Mouse (Mus musculus): ENCODE results near the gene Pisd. TPM values are rescaled to one million over a fixed set of nuclear protein-coding genes. Genes with fewer than 3 reads are reported as not detected.
"Not testable (repeated sequence)": the region's sequence is repeated elsewhere in the genome, so short reads cannot be mapped to it uniquely, and the experiment has no call there.

Pisd gene
- polyA plus RNA-seq, 1 experiment, result not detected

DNA sequence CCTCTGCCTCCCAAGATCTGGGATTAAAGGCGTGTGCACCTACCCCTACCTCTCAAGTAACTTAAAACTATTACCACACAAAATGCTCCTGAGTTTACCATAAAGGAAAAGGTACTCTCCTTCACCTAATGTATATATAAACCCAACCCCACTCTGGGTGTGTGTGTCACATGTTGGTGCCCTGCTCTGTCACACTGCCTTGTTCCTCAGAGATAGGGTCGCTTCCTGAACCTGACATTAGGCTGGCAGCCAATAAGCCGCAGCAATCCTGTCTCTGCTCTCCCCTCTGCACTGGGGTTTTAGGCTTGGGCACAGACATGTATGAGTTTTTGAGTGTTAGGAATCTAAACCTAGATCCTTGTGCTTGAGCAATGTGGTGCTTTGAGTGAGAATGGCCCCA lies 7.3 kb downstream of the Pisd start:
- 91% methylated on average over 3 of the region's 3 CpGs for WGBS
- no peak for TF ChIP-seq POLR2A (IDR thresholded peaks at IDR 0.05; ENCODE audit: insufficient read depth, low read depth, low read length)
- no peak for TF ChIP-seq CTCF (IDR thresholded peaks at IDR 0.05; ENCODE audit: insufficient read depth, low read depth, low read length)

GRCm38 (mm10) chr5:32772361-32772760 lies 13.1 kb downstream of the Pisd start:
- TF ChIP-seq CTCF (IDR thresholded peaks at IDR 0.05; ENCODE audit: insufficient read depth, low read depth, low read length) (no peak), POLR2A (IDR thresholded peaks at IDR 0.05; ENCODE audit: insufficient read depth, low read depth, low read length) (no peak)
- Histone ChIP-seq H3K27ac (ENCODE audit: insufficient read depth, low read depth, low read length) (no peak overlapping the region), H3K4me3 (ENCODE audit: insufficient read depth, low read depth, low read length) (no peak overlapping the region), H3K4me1 (ENCODE audit: control insufficient read depth, insufficient read depth, low read length) (no peaks in the 10 kb centered on the region; the same call in 1 of the 2 replicates)
- 32% methylated on average over 2 of the region's 2 CpGs for whole genome bisulfite sequencing

More for the DNA sequence above, 7.3 kb downstream of the Pisd start:
- Histone ChIP-seq H3K4me1 (ENCODE audit: control insufficient read depth, insufficient read depth, low read length) (no peaks in the 10 kb centered on the region), H3K4me3 (ENCODE audit: insufficient read depth, low read depth, low read length) (no peak overlapping the region), H3K27ac (ENCODE audit: insufficient read depth, low read depth, low read length) (no peak overlapping the region)

GRCm38 (mm10) chr5:32767636-32768373 lies 17.6 kb downstream of the Pisd start:
- no peak overlapping the region for H3K4me3 ChIP-seq (ENCODE audit: insufficient read depth, low read depth, low read length)
- TF ChIP-seq POLR2A (IDR thresholded peaks at IDR 0.05; ENCODE audit: insufficient read depth, low read depth, low read length) (no peak), CTCF (IDR thresholded peaks at IDR 0.05; ENCODE audit: insufficient read depth, low read depth, low read length) (no peak)
- 93% methylated on average over 4 of the region's 4 CpGs for WGBS
- H3K4me1 ChIP-seq (ENCODE audit: control insufficient read depth, insufficient read depth, low read length), result no peaks in the 10 kb centered on the region; the same call in 1 of the 2 replicates
- no peak overlapping the region for H3K27ac ChIP-seq (ENCODE audit: insufficient read depth, low read depth, low read length)

GRCm38 (mm10) chr5:32767004-32767403 lies 18.4 kb downstream of the Pisd start:
- Histone ChIP-seq H3K4me1 (ENCODE audit: control insufficient read depth, insufficient read depth, low read length) (no peaks in the 10 kb centered on the region; the same call in 1 of the 2 replicates), H3K4me3 (ENCODE audit: insufficient read depth, low read depth, low read length) (no peak overlapping the region), H3K27ac (ENCODE audit: insufficient read depth, low read depth, low read length) (no peak overlapping the region)
- TF ChIP-seq POLR2A (IDR thresholded peaks at IDR 0.05; ENCODE audit: insufficient read depth, low read depth, low read length) (no peak), CTCF (IDR thresholded peaks at IDR 0.05; ENCODE audit: insufficient read depth, low read depth, low read length) (no peak)
- WGBS, result 80% methylated on average over 3 of the region's 3 CpGs

DNA sequence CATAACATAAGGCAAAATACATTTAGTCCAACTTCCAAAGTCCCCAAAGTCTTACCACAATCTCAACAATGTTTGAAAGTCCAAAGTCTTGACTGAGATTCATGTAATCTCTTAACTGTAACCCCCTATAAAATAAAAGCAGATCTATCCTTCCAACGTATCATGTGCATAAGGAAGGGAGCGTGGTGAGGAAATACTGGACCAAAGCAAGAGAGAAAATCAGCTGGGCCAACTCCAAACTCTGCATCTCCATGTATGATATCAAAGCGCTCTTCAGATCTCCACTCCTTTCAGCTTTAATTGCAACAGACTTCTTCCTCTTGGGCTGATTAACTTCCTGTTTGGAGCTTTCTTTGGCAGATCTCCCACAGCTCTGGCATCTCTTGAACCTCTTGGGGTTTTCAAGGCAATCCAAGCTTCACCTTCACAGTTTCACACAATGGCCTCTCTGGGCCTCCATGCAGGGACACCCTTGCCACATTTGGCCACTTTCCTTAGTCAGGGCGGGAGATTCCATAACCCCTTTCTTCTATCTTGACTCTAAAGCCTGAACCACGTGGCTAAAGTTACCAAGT lies 23.8 kb downstream of the Pisd start:
- H3K4me3 ChIP-seq (ENCODE audit: insufficient read depth, low read depth, low read length), result no peak overlapping the region
- 79% methylated on average over 5 of the region's 5 CpGs for WGBS
- H3K27ac ChIP-seq (ENCODE audit: insufficient read depth, low read depth, low read length), result no peak overlapping the region
- 0 out of 2 replicates have a peak, but pooled peaks cover 2% of the 10 kb centered on the region for H3K4me1 ChIP-seq (ENCODE audit: control insufficient read depth, insufficient read depth, low read length)
- TF ChIP-seq POLR2A (IDR thresholded peaks at IDR 0.05; ENCODE audit: insufficient read depth, low read depth, low read length), result no peak
- TF ChIP-seq CTCF (IDR thresholded peaks at IDR 0.05; ENCODE audit: insufficient read depth, low read depth, low read length), result no peak

DNA sequence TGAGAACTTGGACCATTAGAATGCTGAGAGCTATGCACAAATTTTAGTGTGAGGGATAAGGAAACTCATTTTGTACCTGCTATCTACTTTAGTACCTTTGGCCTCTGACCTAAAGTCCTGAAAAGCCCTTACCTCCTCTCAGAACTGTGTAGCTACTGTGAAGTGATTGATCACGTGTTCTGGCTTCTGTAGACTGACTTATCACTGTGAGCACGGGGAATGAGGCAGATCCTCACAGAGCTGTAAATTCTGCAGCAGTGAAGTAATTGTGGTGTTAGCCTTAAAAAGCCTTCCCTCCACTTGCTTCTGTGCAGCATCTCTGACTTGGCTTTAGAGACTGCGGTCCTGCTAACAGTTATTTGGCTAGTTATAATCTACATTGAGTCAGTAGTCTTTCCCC lies 24.7 kb downstream of the Pisd start:
- no peak overlapping the region for H3K4me3 ChIP-seq (ENCODE audit: insufficient read depth, low read depth, low read length)
- WGBS, result 78% methylated on average over 3 of the region's 3 CpGs
- TF ChIP-seq POLR2A (IDR thresholded peaks at IDR 0.05; ENCODE audit: insufficient read depth, low read depth, low read length), result no peak
- H3K27ac ChIP-seq (ENCODE audit: insufficient read depth, low read depth, low read length), result no peak overlapping the region
- H3K4me1 ChIP-seq (ENCODE audit: control insufficient read depth, insufficient read depth, low read length), result 0 out of 2 replicates have a peak, but pooled peaks cover 2% of the 10 kb centered on the region

DNA sequence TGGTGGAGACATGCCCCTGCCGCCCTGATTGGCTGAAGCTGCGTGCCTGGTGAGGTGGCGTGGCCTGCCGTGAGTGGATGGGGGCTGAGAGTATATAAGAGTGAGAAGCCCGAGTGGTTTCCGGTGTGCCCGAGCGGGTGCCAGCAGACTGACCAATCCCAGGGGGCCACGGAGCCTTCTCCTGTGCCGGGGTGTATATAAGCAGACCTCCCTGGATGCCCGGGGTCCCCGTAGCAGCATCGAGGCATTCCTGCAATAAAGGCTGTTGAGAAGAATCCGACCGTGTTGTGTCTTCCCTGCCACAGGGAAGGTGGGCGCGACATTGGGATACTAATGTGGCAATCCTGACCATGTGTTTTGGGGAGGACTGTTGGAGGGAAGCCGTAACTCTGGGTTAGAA lies 25.1 kb downstream of the Pisd start:
- WGBS, result 97% methylated on average over 18 of the region's 18 CpGs
- H3K4me1 ChIP-seq (ENCODE audit: control insufficient read depth, insufficient read depth, low read length); H3K4me3 ChIP-seq (ENCODE audit: insufficient read depth, low read depth, low read length); H3K27ac ChIP-seq (ENCODE audit: insufficient read depth, low read depth, low read length): not testable (repeated sequence)

- 61% methylated on average over 2 of the region's 2 CpGs for WGBS
- Histone ChIP-seq H3K27ac (ENCODE audit: insufficient read depth, low read depth, low read length) (no peak overlapping the region), H3K4me1 (ENCODE audit: control insufficient read depth, insufficient read depth, low read length) (0 out of 2 replicates have a peak, but pooled peaks cover 2% of the 10 kb centered on the region), H3K4me3 (ENCODE audit: insufficient read depth, low read depth, low read length) (no peak overlapping the region)
- TF ChIP-seq POLR2A (IDR thresholded peaks at IDR 0.05; ENCODE audit: insufficient read depth, low read depth, low read length) (no peak), CTCF (IDR thresholded peaks at IDR 0.05; ENCODE audit: insufficient read depth, low read depth, low read length) (no peak)
Observed at GRCm38 (mm10) chr5:32759662-32760061, 25.8 kb downstream of the Pisd start.

GRCm38 (mm10) chr5:32756141-32756540 lies 29.3 kb downstream of the Pisd start:
- Histone ChIP-seq H3K4me1 (ENCODE audit: control insufficient read depth, insufficient read depth, low read length) (0 out of 2 replicates have a peak, but pooled peaks cover 4% of the 10 kb centered on the region), H3K27ac (ENCODE audit: insufficient read depth, low read depth, low read length) (no peak overlapping the region), H3K4me3 (ENCODE audit: insufficient read depth, low read depth, low read length) (no peak overlapping the region)
- 94% methylated on average over 8 of the region's 8 CpGs for WGBS
- TF ChIP-seq POLR2A (IDR thresholded peaks at IDR 0.05; ENCODE audit: insufficient read depth, low read depth, low read length) (no peak), CTCF (IDR thresholded peaks at IDR 0.05; ENCODE audit: insufficient read depth, low read depth, low read length) (no peak)
